Mouse (Mus musculus): ENCODE measurements at regions not wholly inside any gene's neighbourhood (a gene's known extent, or its start where the extent isn't known, plus 50 kb on each side); places are given as distances from the start of the nearest gene placed in this dataset.

DNA sequence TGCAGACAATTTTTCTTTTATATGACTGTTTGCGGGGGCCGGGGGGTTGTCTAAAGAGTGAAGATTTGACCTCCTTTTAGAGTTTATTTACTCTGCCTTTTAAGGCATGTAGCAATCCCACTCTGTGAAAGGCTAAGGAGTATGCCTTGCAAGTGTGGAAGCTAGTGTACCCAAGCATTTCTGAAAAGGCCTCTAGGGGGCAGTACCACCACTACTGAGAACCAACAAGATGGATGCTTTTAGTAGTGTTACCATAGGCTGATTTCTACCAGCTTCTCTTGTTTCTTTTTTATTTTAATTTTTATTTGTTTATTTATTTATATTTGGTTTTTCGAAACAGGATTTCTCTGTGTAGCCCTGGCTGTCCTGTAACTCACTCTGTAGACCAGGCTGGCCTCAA is 110.9 kb upstream of the Hmga2 start:
- TF ChIP-seq CTCF (IDR thresholded peaks at IDR 0.05; ENCODE audit: insufficient read depth, low read length) = no peak
- TF ChIP-seq POLR2A (IDR thresholded peaks at IDR 0.05; ENCODE audit: borderline replicate concordance, extremely low read depth, low read depth, low read length) = no peak

Data from lung, adult 2 months (tissue).